Mouse (Mus musculus) forebrain, embryonic 15.5 days (tissue): ENCODE data around the gene Cluh. TPM values are rescaled to one million over a fixed set of nuclear protein-coding genes. Genes with fewer than 3 reads are reported as not detected.

ENCODE experiments used
- ATAC-seq: fragments of 200-750 bp; cut with Nextera tagmentation; replicated peaks from 2 replicates; pipeline ENCODE4 v1.8.0; 2017; ENCODE audit warnings: mild to moderate bottlenecking, moderate TSS enrichment, moderate library complexity
- H3K27ac ChIP-seq: fragments of 300-500 bp; sonication (generic); replicated peaks from 2 replicates; pipeline ENCODE4 v1.5.1; 2015; ENCODE audit warnings: mild to moderate bottlenecking, inconsistent platforms
- H3K27me3 ChIP-seq: fragments of 300-500 bp; sonication (generic); 2 replicates; pipeline ENCODE4 v1.6.1; 2015; ENCODE audit warnings: inconsistent platforms
- H3K36me3 ChIP-seq: fragments of 300-500 bp; sonication (generic); 2 replicates; pipeline ENCODE4 v1.6.1; 2015; ENCODE audit warnings: mild to moderate bottlenecking, inconsistent platforms
- H3K4me1 ChIP-seq: fragments of 300-500 bp; sonication (generic); 2 replicates; pipeline ENCODE4 v1.6.1; 2015; ENCODE audit warnings: inconsistent platforms
- H3K4me2 ChIP-seq: fragments of 300-500 bp; sonication (generic); replicated peaks from 2 replicates; pipeline ENCODE4 v1.6.1; 2015; ENCODE audit warnings: mild to moderate bottlenecking, inconsistent platforms
- H3K4me3 ChIP-seq: fragments of 300-500 bp; sonication (generic); 2 replicates; pipeline ENCODE4 v1.5.1; 2015; ENCODE audit warnings: mild to moderate bottlenecking, inconsistent platforms
- H3K9ac ChIP-seq: fragments of 300-500 bp; sonication (generic); replicated peaks from 2 replicates; pipeline ENCODE4 v1.6.1; 2015; ENCODE audit warnings: mild to moderate bottlenecking, inconsistent platforms
- H3K9me3 ChIP-seq: fragments of 300-500 bp; sonication (generic); 2 replicates; pipeline ENCODE4 v1.6.1; 2016; ENCODE audit warnings: inconsistent platforms
- WGBS: fragments of 180-500 bp; shearing (Covaris S2); methylation state at CpG from one replicate; pipeline ENCODE4 v1.1.7; 2015; ENCODE audit warnings: mixed read lengths; 5-methylcytosine and 5-hydroxymethylcytosine counted together
- polyA plus RNA-seq: library from polyadenylated mRNA; unstranded; fragments of >200 nt; fragmentation: Nextera tagmentation; extraction: Ambion mirVana; gene quantifications from 2 replicates; pipeline ENCODE4 v1.2.1, GENCODE M21; 2015

Gene Cluh
- polyA plus RNA-seq, 1 experiment from 2014 or later: 11.9 TPM

DNA sequence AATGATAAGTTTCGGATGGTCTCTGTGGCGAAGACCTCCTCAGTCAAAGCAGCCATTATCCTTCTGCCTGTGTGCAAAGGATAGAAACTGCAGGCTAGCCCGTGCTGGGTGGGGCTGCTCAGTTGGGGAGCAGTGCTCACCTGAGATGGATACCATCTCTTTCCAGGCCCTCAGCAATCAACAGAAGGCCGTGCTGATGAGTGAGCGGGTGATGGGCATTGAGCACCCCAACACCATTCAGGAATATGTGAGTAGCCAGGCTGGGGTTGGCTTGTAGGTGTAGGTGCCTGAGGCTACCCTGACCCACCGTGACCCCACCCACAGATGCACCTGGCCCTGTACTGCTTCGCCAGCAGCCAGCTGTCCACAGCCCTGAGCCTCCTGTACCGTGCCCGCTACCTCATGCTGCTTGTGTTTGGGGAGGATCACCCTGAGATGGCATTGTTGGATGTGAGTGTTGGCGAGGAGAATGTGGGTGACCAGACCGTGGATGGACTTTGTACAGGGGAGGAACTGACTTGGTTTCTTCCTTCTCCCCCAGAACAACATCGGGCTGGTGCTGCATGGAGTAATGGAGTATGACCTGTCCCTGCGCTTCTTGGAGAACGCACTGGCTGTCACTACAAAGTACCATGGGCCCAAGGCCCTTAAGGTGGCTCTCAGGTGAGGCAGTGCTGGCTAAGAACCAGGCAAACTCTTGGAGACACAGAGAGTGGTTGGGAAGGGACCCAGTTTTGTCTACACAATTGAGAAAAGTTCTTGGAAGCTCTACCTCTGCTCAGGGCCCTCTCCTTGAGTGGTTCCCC is 17.7 kb downstream of the Cluh start:
- no peaks in the 10 kb centered on the region for H3K4me1 ChIP-seq
- H3K36me3 ChIP-seq: peaks cover 72% of the 10 kb centered on the region
- H3K9me3 ChIP-seq: no peaks in the 10 kb centered on the region
- WGBS: 95% methylated on average over 14 of the region's 14 CpGs
- no peak overlapping the region for H3K27ac ChIP-seq
- no peaks in the 10 kb centered on the region for H3K27me3 ChIP-seq
- H3K4me2 ChIP-seq: no peak overlapping the region
- H3K4me3 ChIP-seq: no peak overlapping the region
- H3K9ac ChIP-seq: no peak overlapping the region
- no peak for ATAC-seq

DNA sequence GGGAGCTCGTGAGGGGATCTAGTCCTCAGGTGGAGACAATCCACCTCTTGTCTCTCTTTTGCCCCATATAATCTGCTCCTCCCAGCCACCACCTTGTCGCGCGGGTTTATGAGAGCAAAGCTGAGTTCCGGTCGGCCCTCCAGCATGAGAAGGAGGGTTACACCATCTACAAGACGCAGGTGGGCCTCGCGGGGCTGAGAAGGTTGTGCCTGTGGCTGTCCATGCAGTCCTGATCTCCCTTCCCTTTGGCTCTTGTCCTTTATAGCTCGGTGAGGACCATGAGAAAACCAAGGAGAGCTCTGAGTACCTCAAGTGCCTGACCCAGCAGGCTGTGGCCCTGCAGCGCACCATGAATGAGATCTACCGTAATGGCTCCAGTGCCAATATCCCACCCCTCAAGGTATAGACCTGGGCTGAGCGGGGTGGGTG is 18.3 kb downstream of the Cluh start:
- Histone ChIP-seq H3K4me2 (no peak overlapping the region), H3K4me3 (no peak overlapping the region), H3K9me3 (no peaks in the 10 kb centered on the region), H3K4me1 (no peaks in the 10 kb centered on the region), H3K9ac (no peak overlapping the region), H3K36me3 (peaks cover 66% of the 10 kb centered on the region), H3K27me3 (no peaks in the 10 kb centered on the region), H3K27ac (no peak overlapping the region)
- no peak for ATAC-seq
- WGBS: 96% methylated on average over 13 of the region's 13 CpGs

DNA sequence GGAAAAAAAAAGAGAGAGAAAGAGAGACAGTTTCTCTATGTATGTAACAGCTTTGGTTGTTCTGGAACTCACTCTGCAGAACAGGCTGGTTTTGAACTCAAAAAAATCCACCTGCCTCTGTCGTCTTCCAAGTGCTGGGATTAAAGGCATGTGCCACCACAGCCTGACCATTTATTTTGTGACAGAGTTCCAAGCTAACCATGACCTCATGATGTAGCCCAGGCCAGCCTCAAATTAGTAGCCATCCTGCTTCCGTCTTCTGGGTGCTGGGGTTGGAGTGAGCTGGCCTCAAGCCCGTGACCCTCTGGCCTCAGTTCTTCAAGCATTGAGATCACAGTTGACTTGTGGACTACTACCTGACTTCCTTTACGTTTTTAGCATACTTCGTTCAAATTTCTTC is 19.2 kb downstream of the Cluh start:
- peaks cover 64% of the 10 kb centered on the region for H3K36me3 ChIP-seq
- H3K27me3 ChIP-seq: no peaks in the 10 kb centered on the region
- H3K4me2 ChIP-seq: no peak overlapping the region
- no peaks in the 10 kb centered on the region for H3K4me1 ChIP-seq
- H3K27ac ChIP-seq: no peak overlapping the region
- H3K4me3 ChIP-seq: no peak overlapping the region
- no peak for ATAC-seq
- no peaks in the 10 kb centered on the region for H3K9me3 ChIP-seq
- no peak overlapping the region for H3K9ac ChIP-seq
- 94% methylated on average over 5 of the region's 5 CpGs for WGBS

DNA sequence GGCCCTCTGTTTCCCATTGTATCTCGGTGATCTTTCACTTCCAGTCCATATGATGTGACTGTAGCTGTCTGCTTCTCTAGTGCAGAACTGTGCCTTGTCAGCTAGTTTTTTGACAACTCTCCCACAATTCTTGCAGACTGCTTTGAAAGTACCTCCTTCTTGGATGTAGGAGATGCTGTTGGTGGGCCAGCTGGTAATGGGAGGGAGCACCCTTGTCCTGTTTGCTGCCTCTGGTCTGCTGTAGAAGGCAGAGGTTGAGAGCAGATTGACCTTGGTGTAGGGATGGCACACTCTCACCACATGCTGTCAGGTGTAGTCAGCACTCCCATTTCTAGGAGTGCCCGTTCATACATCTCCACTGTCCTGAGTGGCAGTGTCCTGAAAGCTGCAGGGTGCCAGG is 19.7 kb downstream of the Cluh start:
- WGBS: 84% methylated on average over 2 of the region's 2 CpGs
- no peak overlapping the region for H3K27ac ChIP-seq
- H3K4me2 ChIP-seq: no peak overlapping the region
- no peaks in the 10 kb centered on the region for H3K27me3 ChIP-seq
- peaks cover 59% of the 10 kb centered on the region for H3K36me3 ChIP-seq
- H3K4me1 ChIP-seq: no peaks in the 10 kb centered on the region
- ATAC-seq: no peak
- H3K4me3 ChIP-seq: no peak overlapping the region
- no peaks in the 10 kb centered on the region for H3K9me3 ChIP-seq
- H3K9ac ChIP-seq: no peak overlapping the region

DNA sequence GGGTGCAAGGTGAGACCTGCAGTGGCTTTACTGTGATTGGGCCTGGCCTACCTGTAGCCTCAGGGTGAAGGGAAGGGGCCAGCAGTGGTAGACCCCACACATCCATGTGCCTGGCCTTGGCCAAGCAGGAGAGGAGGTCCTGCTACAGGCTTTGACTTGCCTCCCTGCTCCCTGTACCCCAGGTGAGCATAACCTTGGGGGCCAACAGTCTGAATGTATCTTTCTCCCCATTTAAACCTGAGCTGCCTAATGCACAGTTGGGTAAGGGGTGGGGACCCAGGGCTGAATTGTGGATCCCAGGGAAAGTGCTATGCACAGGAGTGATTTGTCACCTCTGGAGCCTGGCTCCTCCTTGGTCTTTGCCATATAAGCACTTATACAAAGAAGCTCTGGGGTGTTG is 20.9 kb downstream of the Cluh start:
- no peak overlapping the region for H3K4me2 ChIP-seq
- H3K4me3 ChIP-seq: no peak overlapping the region
- H3K9me3 ChIP-seq: no peaks in the 10 kb centered on the region
- H3K4me1 ChIP-seq: no peaks in the 10 kb centered on the region
- peaks cover 54% of the 10 kb centered on the region for H3K36me3 ChIP-seq
- no peak overlapping the region for H3K9ac ChIP-seq
- peak; percentile 38 for ATAC-seq
- no peak overlapping the region for H3K27ac ChIP-seq
- no peaks in the 10 kb centered on the region for H3K27me3 ChIP-seq

DNA sequence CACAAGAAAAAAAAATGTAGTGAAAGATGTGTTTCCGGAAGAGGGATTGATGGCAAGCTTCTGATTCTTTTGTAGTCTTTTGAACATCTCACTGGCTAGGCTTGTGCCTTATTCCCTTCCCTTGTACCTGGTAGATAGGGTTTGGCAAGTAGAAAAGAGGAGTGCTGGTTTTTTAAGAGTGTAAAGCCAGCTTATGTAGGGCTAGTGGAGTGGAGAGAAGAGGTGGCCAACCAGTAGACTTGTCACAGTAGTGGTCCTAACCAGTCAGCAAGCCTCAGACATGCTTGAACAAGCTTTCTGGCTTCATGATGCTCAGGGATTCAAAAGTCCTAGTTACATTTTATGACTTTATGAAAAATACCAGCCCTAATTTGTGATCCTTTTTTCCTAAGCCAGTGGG is 21.7 kb downstream of the Cluh start:
- H3K4me1 ChIP-seq: no peaks in the 10 kb centered on the region
- H3K27me3 ChIP-seq: no peaks in the 10 kb centered on the region
- peaks cover 49% of the 10 kb centered on the region for H3K36me3 ChIP-seq
- H3K9ac ChIP-seq: no peak overlapping the region
- no peak overlapping the region for H3K4me2 ChIP-seq
- WGBS: 92% methylated on average over 1 of the region's 1 CpGs
- H3K27ac ChIP-seq: no peak overlapping the region
- H3K4me3 ChIP-seq: no peak overlapping the region
- ATAC-seq: no peak
- H3K9me3 ChIP-seq: no peaks in the 10 kb centered on the region

DNA sequence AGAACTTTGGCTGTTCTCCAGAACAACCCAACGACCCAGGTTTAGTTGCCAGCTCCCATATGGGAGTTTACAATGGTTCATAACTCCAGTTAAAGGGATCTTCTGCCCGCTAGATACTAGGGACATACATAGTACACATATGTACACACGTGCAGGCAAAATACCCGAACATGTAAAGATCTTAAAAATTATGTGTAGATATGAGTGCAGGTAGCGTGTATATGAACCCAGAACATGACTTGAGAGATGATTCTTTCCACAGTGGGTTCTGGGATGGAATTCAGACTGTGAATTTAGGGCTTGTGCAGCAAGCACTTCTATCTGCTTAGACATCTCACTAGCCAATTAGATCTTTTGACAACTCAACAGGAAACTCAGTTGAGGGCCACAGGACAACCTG is 22.5 kb downstream of the Cluh start:
- H3K9me3 ChIP-seq: no peaks in the 10 kb centered on the region
- H3K4me1 ChIP-seq: no peaks in the 10 kb centered on the region
- ATAC-seq: no peak
- peaks cover 47% of the 10 kb centered on the region for H3K36me3 ChIP-seq
- H3K4me3 ChIP-seq: no peak overlapping the region
- 93% methylated on average over 5 of the region's 5 CpGs for WGBS
- no peak overlapping the region for H3K4me2 ChIP-seq
- no peaks in the 10 kb centered on the region for H3K27me3 ChIP-seq
- no peak overlapping the region for H3K9ac ChIP-seq
- no peak overlapping the region for H3K27ac ChIP-seq

DNA sequence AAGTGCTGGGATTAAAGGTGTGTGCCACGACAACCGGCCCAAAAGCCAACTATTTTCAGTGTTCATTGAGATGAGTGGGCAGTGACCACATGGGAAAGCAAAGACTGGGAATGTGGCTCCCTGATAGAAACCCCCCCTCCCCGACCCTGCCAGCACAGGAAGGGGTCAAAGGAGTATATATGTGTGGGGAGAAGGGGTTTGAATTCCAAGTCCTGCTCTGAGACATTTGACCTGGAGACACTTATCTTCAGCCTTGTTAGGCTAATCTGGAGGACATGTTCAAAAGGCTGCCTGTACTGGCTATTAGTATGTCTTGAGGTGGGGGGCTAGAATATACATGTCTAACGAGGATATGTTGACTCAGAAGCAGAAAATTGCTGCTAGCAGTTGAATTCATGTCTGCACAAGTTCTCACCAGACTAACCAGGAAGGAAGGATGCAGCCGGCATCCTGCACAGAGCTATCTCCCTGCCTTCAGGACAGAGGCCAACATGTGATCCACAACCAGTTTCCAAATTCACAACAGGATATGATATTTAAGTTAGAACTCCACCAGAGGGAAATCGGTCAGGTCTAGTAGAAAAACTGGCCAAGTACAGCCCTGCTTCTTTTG is 23.7 kb downstream of the Cluh start:
- H3K27me3 ChIP-seq: no peaks in the 10 kb centered on the region
- no peak for ATAC-seq
- no peak overlapping the region for H3K27ac ChIP-seq
- H3K4me3 ChIP-seq: no peak overlapping the region
- 85% methylated on average over 6 of the region's 6 CpGs for WGBS
- no peaks in the 10 kb centered on the region for H3K9me3 ChIP-seq
- H3K36me3 ChIP-seq: peaks cover 47% of the 10 kb centered on the region
- H3K4me1 ChIP-seq: no peaks in the 10 kb centered on the region
- no peak overlapping the region for H3K4me2 ChIP-seq
- H3K9ac ChIP-seq: no peak overlapping the region

DNA sequence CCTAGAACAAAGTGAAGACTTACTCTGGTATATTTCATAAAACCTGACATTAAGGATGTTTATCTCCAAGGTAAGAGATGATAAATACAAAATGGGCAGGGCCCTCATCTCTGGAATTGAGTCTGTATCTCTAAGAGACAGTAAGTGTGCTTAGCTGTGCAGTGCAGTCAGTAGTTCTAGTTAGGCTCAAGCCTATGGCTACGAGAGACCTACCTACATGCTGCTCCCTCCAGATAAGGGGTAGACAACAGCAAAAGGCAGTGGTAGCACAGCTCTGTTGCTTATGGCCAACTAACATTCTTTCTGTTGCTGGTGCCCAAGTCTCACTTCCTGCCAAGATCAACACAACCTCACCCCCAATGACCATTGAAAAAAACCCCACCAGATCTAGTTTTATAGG is 24.3 kb downstream of the Cluh start:
- peaks cover 48% of the 10 kb centered on the region for H3K36me3 ChIP-seq
- H3K4me2 ChIP-seq: no peak overlapping the region
- H3K9ac ChIP-seq: no peak overlapping the region
- H3K4me3 ChIP-seq: no peak overlapping the region
- WGBS: 85% methylated on average over 1 of the region's 1 CpGs
- ATAC-seq: no peak
- no peaks in the 10 kb centered on the region for H3K4me1 ChIP-seq
- H3K9me3 ChIP-seq: no peaks in the 10 kb centered on the region
- no peak overlapping the region for H3K27ac ChIP-seq
- H3K27me3 ChIP-seq: no peaks in the 10 kb centered on the region

DNA sequence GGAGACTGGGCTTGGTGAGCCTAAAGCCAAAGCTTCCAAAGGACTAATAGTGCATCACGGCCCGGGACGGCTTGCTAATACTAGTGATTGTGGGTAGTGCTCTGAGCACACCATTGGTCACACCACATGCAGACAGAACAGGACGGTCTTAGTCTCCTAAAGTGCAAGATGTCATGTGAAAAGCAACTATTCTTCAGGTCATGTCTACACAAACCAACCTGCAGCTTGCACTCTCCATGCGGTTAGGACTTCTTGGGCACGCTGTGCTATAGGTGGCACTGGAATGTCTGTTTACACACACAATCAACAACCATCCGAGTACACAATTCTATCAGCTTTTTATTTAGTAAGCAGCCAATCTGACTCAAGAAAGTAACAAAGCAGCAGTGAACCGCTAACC is 25.4 kb downstream of the Cluh start:
- Histone ChIP-seq H3K9me3 (no peaks in the 10 kb centered on the region), H3K4me2 (no peak overlapping the region), H3K4me3 (no peak overlapping the region), H3K4me1 (no peaks in the 10 kb centered on the region), H3K36me3 (peaks cover 48% of the 10 kb centered on the region), H3K27me3 (no peaks in the 10 kb centered on the region), H3K27ac (no peak overlapping the region), H3K9ac (no peak overlapping the region)
- ATAC-seq: no peak
- 93% methylated on average over 8 of the region's 8 CpGs for WGBS

DNA sequence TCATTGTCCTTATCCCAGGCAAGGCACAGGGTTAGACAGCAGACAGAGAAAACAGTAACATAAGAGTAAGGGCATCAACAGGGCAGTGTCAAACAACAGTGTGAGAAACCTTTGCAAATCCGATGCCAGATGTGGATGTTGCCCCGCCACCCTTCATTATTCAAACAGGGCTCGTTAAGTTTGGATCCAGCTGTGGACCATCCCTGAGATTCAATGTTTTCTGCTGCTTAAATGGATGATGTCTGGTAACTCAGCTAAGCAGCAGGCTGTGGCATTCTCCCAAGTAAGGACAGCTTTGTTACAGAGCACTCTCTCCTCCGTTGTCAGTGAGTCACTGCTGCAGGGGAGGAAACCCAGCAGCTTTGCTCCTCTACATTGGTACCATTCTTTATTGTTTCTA is 25.9 kb downstream of the Cluh start:
- Histone ChIP-seq H3K27me3 (no peaks in the 10 kb centered on the region), H3K27ac (no peak overlapping the region), H3K4me1 (no peaks in the 10 kb centered on the region), H3K4me2 (no peak overlapping the region), H3K36me3 (peaks cover 50% of the 10 kb centered on the region), H3K9ac (no peak overlapping the region), H3K4me3 (no peak overlapping the region), H3K9me3 (no peaks in the 10 kb centered on the region)
- ATAC-seq: no peak
- 57% methylated on average over 4 of the region's 4 CpGs for WGBS

DNA sequence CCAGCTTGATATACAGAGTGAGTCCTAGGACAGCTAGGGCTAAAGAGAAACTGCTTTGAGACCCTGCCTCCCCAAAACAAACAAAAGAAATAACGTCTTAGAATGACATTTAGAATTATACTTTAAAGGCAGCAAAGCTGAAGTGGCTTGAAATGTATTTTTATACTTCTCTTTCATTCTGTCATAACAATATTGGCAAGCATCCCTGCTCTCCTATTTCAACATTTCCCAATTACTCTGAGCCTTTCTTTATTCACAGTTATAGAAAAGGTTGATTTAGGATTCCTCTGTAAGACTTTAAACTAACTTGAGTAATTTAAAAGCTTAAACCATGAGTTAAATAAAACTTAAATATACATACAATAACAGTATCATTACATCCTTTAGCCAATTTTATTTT is 42.9 kb downstream of the Cluh start:
- Histone ChIP-seq H3K27me3 (no peaks in the 10 kb centered on the region), H3K4me2 (no peak overlapping the region), H3K4me1 (no peaks in the 10 kb centered on the region), H3K27ac (peak overlapping the region; percentile 19; the same call in 1 of the 2 replicates), H3K9ac (no peak overlapping the region), H3K36me3 (peaks cover 33% of the 10 kb centered on the region), H3K4me3 (no peak overlapping the region), H3K9me3 (no peaks in the 10 kb centered on the region)
- 77% methylated on average over 1 of the region's 1 CpGs for WGBS
- ATAC-seq: no peak

DNA sequence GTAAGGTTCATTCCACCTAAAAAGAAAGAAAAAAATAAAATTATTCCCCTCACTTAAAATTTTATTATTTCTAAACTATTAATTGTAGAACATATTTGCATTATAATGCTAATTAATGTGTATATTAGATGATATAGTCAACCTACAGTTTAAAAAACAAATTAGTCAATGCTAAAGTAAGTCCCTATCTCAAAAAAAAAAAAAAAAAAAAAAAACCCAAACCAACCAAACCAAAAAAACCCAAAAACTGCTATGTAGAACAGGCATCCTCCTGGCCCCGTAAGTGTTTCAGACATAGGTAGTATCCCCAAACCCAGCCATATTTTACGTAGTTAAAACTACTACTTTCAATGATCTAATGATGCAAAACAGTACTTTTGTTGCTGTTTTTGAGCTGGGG is 50.2 kb downstream of the Cluh start:
- H3K4me2 ChIP-seq: no peak overlapping the region
- no peak overlapping the region for H3K4me3 ChIP-seq
- no peak for ATAC-seq
- H3K27ac ChIP-seq: no peak overlapping the region
- H3K27me3 ChIP-seq: no peaks in the 10 kb centered on the region
- no peaks in the 10 kb centered on the region for H3K4me1 ChIP-seq
- over 99% methylated on average over 2 of the region's 2 CpGs for WGBS
- H3K9ac ChIP-seq: no peak overlapping the region
- no peaks in the 10 kb centered on the region for H3K9me3 ChIP-seq
- peaks cover 28% of the 10 kb centered on the region for H3K36me3 ChIP-seq
